Mouse (Mus musculus) liver, embryonic 14.5 days (tissue): Measurements from ENCODE around the gene Dmxl2.

Experiments used
- CTCF ChIP-seq: IDR thresholded peaks from 2 replicates; pipeline ENCODE4 v1.5.1; 2016; ENCODE audit warnings: antibody characterized with exemption, low read depth, control low read depth
- EP300 ChIP-seq: IDR thresholded peaks from 2 replicates; pipeline ENCODE4 v1.6.1; 2016; ENCODE audit warnings: antibody characterized with exemption, low read depth

DNA sequence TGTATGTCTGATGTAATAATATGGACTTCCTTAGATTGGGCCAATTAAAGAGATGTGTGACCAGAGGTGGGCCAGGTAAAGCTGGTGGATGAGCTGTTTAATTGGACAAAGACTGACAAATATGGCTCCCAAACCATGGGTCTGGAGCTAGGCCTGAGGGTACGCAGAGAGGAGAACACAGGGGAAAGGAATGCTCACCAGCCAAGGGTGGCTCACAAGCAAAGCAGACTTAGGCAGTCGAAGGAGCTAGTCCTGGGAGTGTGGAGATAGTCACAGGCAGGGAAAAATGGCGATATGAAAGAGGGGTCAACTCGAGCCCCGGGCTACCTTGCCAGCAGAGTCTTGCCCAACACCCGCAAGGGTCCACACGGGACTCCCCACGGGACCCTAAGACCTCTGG lies 144.7 kb downstream of the Dmxl2 start:
- TF ChIP-seq CTCF (no peak), EP300 (no peak)
